Mouse (Mus musculus): Measurements from ENCODE around the gene Flvcr1. TPM values are rescaled to one million over a fixed set of nuclear protein-coding genes. Genes with fewer than 3 reads are reported as not detected.
A peak's percentile ranks its signal among the peaks of the same experiment; 100 is the strongest.
"Not testable (repeated sequence)": the region's sequence is repeated elsewhere in the genome, so short reads cannot be mapped to it uniquely, and the experiment has no call there.

The Flvcr1 gene
- polyA plus RNA-seq, 1 experiment from 2014 or later = 6.4 TPM

- no peak overlapping the region for H3K4me3 ChIP-seq
- 0 out of 2 replicates have a peak, but pooled peaks cover 3% of the 10 kb centered on the region for H3K4me1 ChIP-seq
- H3K9ac ChIP-seq = no peak overlapping the region
- H3K4me2 ChIP-seq = no peak overlapping the region
- no peaks in the 10 kb centered on the region for H3K36me3 ChIP-seq (ENCODE audit: poor library complexity, severe bottlenecking)
- H3K27me3 ChIP-seq = no peaks in the 10 kb centered on the region
- 15% methylated on average over 4 of the region's 4 CpGs for WGBS
- H3K27ac ChIP-seq = no peak overlapping the region
- ATAC-seq = no peak
- H3K9me3 ChIP-seq (replicated peaks) = no peaks in the 10 kb centered on the region
These were observed 9.7 kb upstream of the Flvcr1 start for GRCm38 (mm10) chr1:191035649-191036048.

GRCm38 (mm10) chr1:191030922-191031425, 5.0 kb upstream of the Flvcr1 start:
- H3K9ac ChIP-seq; H3K27me3 ChIP-seq; H3K4me2 ChIP-seq; ATAC-seq; H3K4me1 ChIP-seq; H3K36me3 ChIP-seq (ENCODE audit: poor library complexity, severe bottlenecking); H3K27ac ChIP-seq; H3K4me3 ChIP-seq; H3K9me3 ChIP-seq (replicated peaks): not testable (repeated sequence)
- WGBS = 86% methylated on average over 6 of the region's 6 CpGs

GRCm38 (mm10) chr1:191030182-191030581, 4.2 kb upstream of the Flvcr1 start:
- no peak overlapping the region for H3K4me2 ChIP-seq
- no peak overlapping the region for H3K4me3 ChIP-seq
- H3K4me1 ChIP-seq = peaks cover 11% of the 10 kb centered on the region
- no peak overlapping the region for H3K27ac ChIP-seq
- 71% methylated on average over 10 of the region's 10 CpGs for WGBS
- no peaks in the 10 kb centered on the region for H3K9me3 ChIP-seq (replicated peaks)
- no peaks in the 10 kb centered on the region for H3K27me3 ChIP-seq
- ATAC-seq = no peak
- H3K9ac ChIP-seq = no peak overlapping the region
- no peaks in the 10 kb centered on the region for H3K36me3 ChIP-seq (ENCODE audit: poor library complexity, severe bottlenecking)

DNA sequence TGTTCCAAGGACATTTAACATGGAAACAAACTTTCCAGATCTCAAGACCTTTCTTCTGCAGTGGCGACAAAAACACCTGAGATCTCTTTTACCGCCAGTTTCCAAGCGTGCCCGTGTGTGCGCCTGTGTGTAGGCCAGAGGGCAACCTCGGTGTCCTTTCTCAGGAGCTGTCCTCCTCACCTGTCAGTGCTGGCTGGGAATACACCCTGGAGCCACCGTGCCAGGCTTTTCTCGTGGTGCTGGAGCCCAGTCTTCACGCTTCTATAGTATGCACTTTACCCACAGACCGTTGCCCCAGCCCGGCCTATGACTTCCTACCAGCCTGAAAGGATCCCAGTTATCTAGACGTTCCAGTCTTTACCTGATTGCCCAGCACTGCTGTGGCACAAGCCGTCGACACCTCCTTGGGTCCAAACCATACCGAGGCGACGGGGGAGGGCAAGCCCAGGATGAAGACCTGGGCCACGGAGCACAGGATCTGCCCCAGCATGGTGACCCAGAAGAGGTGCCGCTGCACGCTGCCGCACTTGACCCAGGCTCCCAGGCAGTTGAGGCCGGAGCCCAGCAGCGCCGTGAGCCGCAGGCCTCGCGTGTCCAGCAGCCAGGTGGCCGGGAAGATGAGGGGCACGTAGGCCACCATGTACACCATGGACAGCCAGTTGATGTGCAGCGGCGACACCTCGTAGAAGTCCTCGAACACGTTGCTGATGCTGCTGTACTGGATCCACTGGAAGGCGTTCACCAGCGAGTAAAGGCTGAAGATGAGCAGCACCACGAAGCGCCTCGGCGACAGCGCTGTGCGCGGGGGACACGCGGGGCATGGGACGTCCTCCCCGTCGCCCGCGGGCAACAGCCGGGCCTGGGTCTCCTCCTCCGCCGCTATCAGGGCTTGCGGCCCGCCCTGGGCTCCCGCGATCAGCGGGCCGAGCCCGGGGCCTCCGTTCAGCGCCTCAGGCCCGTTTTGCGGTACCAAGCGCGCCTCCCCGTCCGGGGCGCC, 644 bp downstream of the Flvcr1 start:
- Histone ChIP-seq H3K9me3 (replicated peaks) (no peaks in the 10 kb centered on the region), H3K9ac (peak overlapping the region; percentile 90), H3K4me2 (peak overlapping the region; percentile 99), H3K27ac (peak overlapping the region; percentile 87), H3K27me3 (no peaks in the 10 kb centered on the region), H3K36me3 (ENCODE audit: poor library complexity, severe bottlenecking) (peaks cover 8% of the 10 kb centered on the region; the same call in 1 of the 2 replicates), H3K4me3 (peak overlapping the region; percentile 79), H3K4me1 (peaks cover 20% of the 10 kb centered on the region)
- WGBS = under 1% methylated on average over 68 of the region's 69 CpGs
- ATAC-seq = no peak; the same call in none of the 2 replicates

- not testable (repeated sequence) for H3K9ac ChIP-seq; H3K9me3 ChIP-seq (replicated peaks); H3K27me3 ChIP-seq; H3K4me3 ChIP-seq; H3K27ac ChIP-seq; H3K4me2 ChIP-seq; ATAC-seq
- WGBS = 94% methylated on average over 6 of the region's 6 CpGs
- H3K36me3 ChIP-seq (ENCODE audit: poor library complexity, severe bottlenecking) = peaks cover 10% of the 10 kb centered on the region
- peaks cover 20% of the 10 kb centered on the region for H3K4me1 ChIP-seq
These were observed 2.2 kb downstream of the Flvcr1 start for GRCm38 (mm10) chr1:191023806-191024205.

GRCm38 (mm10) chr1:191023140-191023539, 2.8 kb downstream of the Flvcr1 start:
- Histone ChIP-seq H3K9me3 (replicated peaks) (no peaks in the 10 kb centered on the region), H3K27ac (no peak overlapping the region), H3K27me3 (no peaks in the 10 kb centered on the region), H3K4me1 (peaks cover 20% of the 10 kb centered on the region), H3K4me3 (no peak overlapping the region), H3K9ac (no peak overlapping the region), H3K36me3 (ENCODE audit: poor library complexity, severe bottlenecking) (peaks cover 10% of the 10 kb centered on the region), H3K4me2 (no peak overlapping the region)
- no peak for ATAC-seq
- WGBS = 97% methylated on average over 2 of the region's 2 CpGs

GRCm38 (mm10) chr1:191021016-191021415, 4.9 kb downstream of the Flvcr1 start:
- Histone ChIP-seq H3K9me3 (replicated peaks) (no peaks in the 10 kb centered on the region), H3K9ac (no peak overlapping the region), H3K4me2 (no peak overlapping the region), H3K27ac (no peak overlapping the region; the same call in 1 of the 2 replicates), H3K27me3 (no peaks in the 10 kb centered on the region), H3K4me1 (peaks cover 14% of the 10 kb centered on the region), H3K36me3 (ENCODE audit: poor library complexity, severe bottlenecking) (peaks cover 16% of the 10 kb centered on the region), H3K4me3 (no peak overlapping the region)
- 82% methylated on average over 7 of the region's 7 CpGs for WGBS
- ATAC-seq = no peak

GRCm38 (mm10) chr1:191020217-191020924, 5.6 kb downstream of the Flvcr1 start:
- Histone ChIP-seq H3K27me3 (no peaks in the 10 kb centered on the region), H3K4me2 (no peak overlapping the region), H3K9me3 (replicated peaks) (no peaks in the 10 kb centered on the region), H3K9ac (no peak overlapping the region), H3K27ac (no peak overlapping the region), H3K36me3 (ENCODE audit: poor library complexity, severe bottlenecking) (peaks cover 16% of the 10 kb centered on the region), H3K4me1 (peaks cover 11% of the 10 kb centered on the region), H3K4me3 (no peak overlapping the region)
- WGBS = 84% methylated on average over 3 of the region's 3 CpGs
- no peak for ATAC-seq

- Histone ChIP-seq H3K27me3 (no peaks in the 10 kb centered on the region), H3K4me3 (no peak overlapping the region), H3K36me3 (ENCODE audit: poor library complexity, severe bottlenecking) (peaks cover 16% of the 10 kb centered on the region), H3K4me2 (no peak overlapping the region), H3K4me1 (peaks cover 5% of the 10 kb centered on the region), H3K9me3 (replicated peaks) (no peaks in the 10 kb centered on the region), H3K9ac (no peak overlapping the region), H3K27ac (no peak overlapping the region)
- ATAC-seq = no peak
- 96% methylated on average over 5 of the region's 5 CpGs for whole genome bisulfite sequencing
These were observed 6.2 kb downstream of the Flvcr1 start for GRCm38 (mm10) chr1:191019803-191020202.

DNA sequence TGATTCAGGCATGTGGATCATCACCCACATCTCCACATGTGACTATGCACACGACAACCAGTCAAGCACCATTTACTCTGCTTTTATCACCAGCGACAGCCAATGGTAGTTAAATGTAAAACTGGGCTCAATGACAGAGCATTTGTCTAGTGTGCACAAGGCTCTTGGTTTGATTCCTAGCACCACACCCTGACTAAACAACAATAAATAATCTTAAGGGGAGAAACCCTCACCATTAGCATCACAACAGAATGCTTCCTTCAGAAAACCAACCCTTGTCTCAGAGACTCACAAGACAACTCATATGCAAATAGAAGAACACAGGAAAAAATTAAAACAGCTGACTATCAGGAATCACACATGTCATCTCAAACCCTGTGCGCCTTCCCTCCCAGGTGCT, 11.7 kb downstream of the Flvcr1 start:
- no peaks in the 10 kb centered on the region for H3K27me3 ChIP-seq
- H3K36me3 ChIP-seq (ENCODE audit: poor library complexity, severe bottlenecking) = peaks cover 52% of the 10 kb centered on the region
- H3K4me2 ChIP-seq = no peak overlapping the region
- ATAC-seq = no peak
- no peaks in the 10 kb centered on the region for H3K4me1 ChIP-seq
- no peak overlapping the region for H3K9ac ChIP-seq
- WGBS = 96% methylated on average over 3 of the region's 3 CpGs
- H3K4me3 ChIP-seq = no peak overlapping the region
- H3K9me3 ChIP-seq (replicated peaks) = no peaks in the 10 kb centered on the region
- no peak overlapping the region for H3K27ac ChIP-seq

- ATAC-seq = no peak
- Histone ChIP-seq H3K27me3 (no peaks in the 10 kb centered on the region), H3K4me1 (no peaks in the 10 kb centered on the region), H3K4me2 (no peak overlapping the region), H3K27ac (no peak overlapping the region), H3K36me3 (ENCODE audit: poor library complexity, severe bottlenecking) (peaks cover 73% of the 10 kb centered on the region), H3K4me3 (no peak overlapping the region), H3K9ac (no peak overlapping the region), H3K9me3 (replicated peaks) (no peaks in the 10 kb centered on the region; the same call in 1 of the 2 replicates)
- 95% methylated on average over 5 of the region's 5 CpGs for WGBS
These were observed 17.3 kb downstream of the Flvcr1 start for GRCm38 (mm10) chr1:191008707-191009106.

- ATAC-seq = no peak
- WGBS = 70% methylated on average over 6 of the region's 6 CpGs
These were observed 23.8 kb downstream of the Flvcr1 start for GRCm38 (mm10) chr1:191002201-191002600.

More at GRCm38 (mm10) chr1:191002201-191002600, 23.8 kb downstream of the Flvcr1 start:
- Histone ChIP-seq H3K27me3 (no peaks in the 10 kb centered on the region), H3K4me1 (no peaks in the 10 kb centered on the region), H3K36me3 (ENCODE audit: poor library complexity, severe bottlenecking) (peaks cover 17% of the 10 kb centered on the region), H3K9ac (no peak overlapping the region), H3K4me3 (no peak overlapping the region), H3K9me3 (replicated peaks) (0 out of 2 replicates have a peak, but pooled peaks cover 6% of the 10 kb centered on the region), H3K27ac (no peak overlapping the region), H3K4me2 (no peak overlapping the region)
